Mouse (Mus musculus): ENCODE results near the gene Ptpdc1. TPM values are rescaled to one million over a fixed set of nuclear protein-coding genes. Genes with fewer than 3 reads are reported as not detected.

Ptpdc1 gene
- polyA plus RNA-seq, 1 experiment from 2014 or later, result 20.5 TPM

DNA sequence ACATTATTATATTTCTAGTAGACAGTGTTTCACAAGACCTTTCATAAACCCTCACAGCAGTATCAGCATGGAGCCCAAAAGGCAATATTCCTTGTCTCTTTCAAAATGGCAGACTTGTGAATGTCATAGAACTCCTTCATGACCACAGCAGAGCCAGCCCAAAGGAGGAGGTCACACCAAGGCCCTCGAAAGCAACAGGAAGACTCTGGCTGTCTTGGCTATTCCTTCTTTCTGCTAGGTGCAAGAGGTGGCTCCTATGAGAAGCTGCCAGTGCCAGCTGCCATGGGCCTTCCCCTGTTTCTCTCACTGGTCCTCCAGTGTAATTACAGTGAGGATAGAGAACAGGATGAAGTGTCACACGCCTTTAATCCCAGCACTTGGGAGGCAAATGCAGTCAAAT, 96.4 kb downstream of the Ptpdc1 start:
- H3K4me2 ChIP-seq (replicated peaks), result no peak overlapping the region
- no peak overlapping the region for H3K9ac ChIP-seq
- no peaks in the 10 kb centered on the region for H3K9me3 ChIP-seq
- H3K4me1 ChIP-seq, result 0 out of 2 replicates have a peak, but pooled peaks cover 2% of the 10 kb centered on the region
- 46% methylated on average over 2 of the region's 2 CpGs for WGBS
- no peak overlapping the region for H3K4me3 ChIP-seq
- H3K27ac ChIP-seq, result peak overlapping the region; percentile 61
- no peaks in the 10 kb centered on the region; the same call in 1 of the 2 replicates for H3K36me3 ChIP-seq
- H3K27me3 ChIP-seq, result no peaks in the 10 kb centered on the region
- ATAC-seq (ENCODE audit: low FRiP score, low read depth), result peak; percentile 46; the same call in 1 of the 2 replicates

DNA sequence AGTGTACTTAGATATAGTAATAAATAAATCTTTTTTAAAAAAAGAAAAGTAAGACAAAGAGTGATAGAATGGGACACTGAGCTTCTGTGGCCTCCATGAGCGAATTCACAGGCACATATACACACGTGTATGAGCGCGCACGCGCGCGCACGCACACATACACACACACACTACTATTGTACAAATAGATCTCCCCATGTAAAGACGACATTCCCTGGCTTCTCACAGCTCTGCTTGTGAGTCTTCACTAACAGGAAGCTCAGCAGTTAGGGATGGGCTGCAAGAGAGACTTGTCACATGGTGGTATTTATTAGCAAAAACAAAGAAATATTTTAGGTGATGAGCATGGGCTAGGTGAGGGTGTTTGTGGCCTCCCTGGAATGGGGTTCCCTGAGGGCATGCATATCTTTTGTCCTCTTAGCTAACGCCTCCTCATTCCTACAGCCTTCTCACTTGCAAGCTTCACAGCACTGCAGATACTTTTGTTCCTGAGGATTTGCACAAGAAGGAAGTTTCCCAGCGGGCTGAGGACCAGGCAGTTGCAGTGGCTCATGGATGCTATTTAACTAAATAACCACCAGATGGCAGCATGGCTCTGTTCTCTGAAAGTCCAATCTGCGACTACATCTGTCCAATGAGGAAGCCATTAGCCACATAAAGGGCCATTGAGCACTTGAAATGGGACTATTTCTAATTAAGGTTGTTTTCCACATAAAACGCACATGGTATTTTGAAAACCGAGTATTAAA, 97.2 kb downstream of the Ptpdc1 start:
- WGBS, result 52% methylated on average over 15 of the region's 15 CpGs
- peak; percentile 78 for ATAC-seq (ENCODE audit: low FRiP score, low read depth)

More for the DNA sequence above, 97.2 kb downstream of the Ptpdc1 start:
- H3K9ac ChIP-seq, result no peak overlapping the region
- H3K4me2 ChIP-seq (replicated peaks), result no peak overlapping the region
- no peak overlapping the region for H3K4me3 ChIP-seq
- 0 out of 2 replicates have a peak, but pooled peaks cover 2% of the 10 kb centered on the region for H3K4me1 ChIP-seq
- no peaks in the 10 kb centered on the region for H3K36me3 ChIP-seq
- no peaks in the 10 kb centered on the region for H3K9me3 ChIP-seq
- no peak overlapping the region for H3K27ac ChIP-seq
- H3K27me3 ChIP-seq, result no peaks in the 10 kb centered on the region

MicroRNAs encoded within 50 kb of the gene (microRNA counts, 519-probe panel; counts per million panel counts)
- 5,515 counts per million, percentile 98 among the panel's probes with 10 or more counts for microRNA mmu-let-7a
- 5,116 counts per million, percentile 94 among the panel's probes with 10 or more counts for microRNA mmu-let-7d
- microRNA mmu-let-7f, result 4,656 counts per million, percentile 90 among the panel's probes with 10 or more counts

Small RNA genes within 50 kb of the gene (microRNA-seq; reads per million reads assigned to microRNA genes)
- gene Gm24111, result not detected
- 86.4 reads per million, percentile 51 among the genes with 10 or more reads in this experiment for gene Mirlet7a-1
- 6,957 reads per million, percentile 93 among the genes with 10 or more reads in this experiment for gene Mirlet7d
- gene Mirlet7f-1, result not detected

Other genes with a start within 250 kb of the Ptpdc1 start
- 4.6 and 6.6 TPM in 2 replicates for gene Zfp169, start 112.2 kb downstream of the Ptpdc1 start, polyA plus RNA-seq (2015; fragmentation: Nextera tagmentation; extraction: Ambion mirVana)
- 3.2 and 4.1 TPM in 2 replicates for gene A830005F24Rik, start 112.1 kb downstream of the Ptpdc1 start, polyA plus RNA-seq (2015; fragmentation: Nextera tagmentation; extraction: Ambion mirVana)
- gene Barx1, start 37.3 kb upstream of the Ptpdc1 start, polyA plus RNA-seq (2015; fragmentation: Nextera tagmentation; extraction: Ambion mirVana), result 2.7 and 2.9 TPM in 2 replicates
- gene Phf2, start 245.5 kb upstream of the Ptpdc1 start, polyA plus RNA-seq (2015; fragmentation: Nextera tagmentation; extraction: Ambion mirVana), result 10.7 and 10.9 TPM in 2 replicates